Mouse (Mus musculus) stomach, embryonic 16.5 days (tissue): ENCODE data around the gene Gm16253. TPM values are rescaled to one million over a fixed set of nuclear protein-coding genes. Genes with fewer than 3 reads are reported as not detected.

ENCODE experiments used
- ATAC-seq: fragments of 200-750 bp; cut with Nextera tagmentation; 2 replicates; pipeline ENCODE4 v1.8.0; 2017; ENCODE audit warnings: moderate number of reproducible peaks, moderate TSS enrichment; ENCODE audit not compliant: insufficient read depth, low FRiP score
- H3K27ac ChIP-seq: fragments of 300-500 bp; sonication (generic); 2 replicates; pipeline ENCODE4 v1.5.1; 2014; ENCODE audit warnings: low read length
- H3K27me3 ChIP-seq: fragments of 300-500 bp; sonication (generic); 2 replicates; pipeline ENCODE4 v1.6.1; 2014; ENCODE audit warnings: low read length, control low read depth, mixed read lengths; ENCODE audit not compliant: control insufficient read depth, insufficient read depth
- H3K36me3 ChIP-seq: fragments of 300-500 bp; sonication (generic); 2 replicates; pipeline ENCODE4 v1.6.1; 2014; ENCODE audit warnings: low read length; ENCODE audit not compliant: control insufficient read depth, insufficient read depth
- H3K4me1 ChIP-seq: fragments of 300-500 bp; sonication (generic); 2 replicates; pipeline ENCODE4 v1.6.1; 2014; ENCODE audit warnings: low read length, control low read depth, mixed read lengths; ENCODE audit not compliant: control insufficient read depth, insufficient read depth
- H3K4me2 ChIP-seq: fragments of 300-500 bp; sonication (generic); 2 replicates; pipeline ENCODE4 v1.6.1; 2014; ENCODE audit warnings: low read depth, low read length, mixed read lengths
- H3K4me3 ChIP-seq: fragments of 300-500 bp; sonication (generic); replicated peaks from 2 replicates; pipeline ENCODE4 v1.5.1; 2014; ENCODE audit warnings: mild to moderate bottlenecking, low read length
- H3K9ac ChIP-seq: fragments of 300-500 bp; sonication (generic); 2 replicates; pipeline ENCODE4 v1.6.1; 2014; ENCODE audit warnings: low read length
- H3K9me3 ChIP-seq: fragments of 300-500 bp; sonication (generic); replicated peaks from 2 replicates; pipeline ENCODE4 v1.6.1; 2016; ENCODE audit warnings: low read length, control low read depth; ENCODE audit not compliant: control insufficient read depth
- WGBS: fragments of 180-500 bp; shearing (Covaris S2); extraction: QIAGEN DNeasy Blood & Tissue Kit; methylation state at CpG from one replicate; pipeline ENCODE4 v1.1.7; 2014; 5-methylcytosine and 5-hydroxymethylcytosine counted together
- polyA plus RNA-seq: library from polyadenylated mRNA; unstranded; fragments of >200 nt; fragmentation: Nextera tagmentation; extraction: Ambion mirVana; gene quantifications from 2 replicates; pipeline ENCODE4 v1.2.1, GENCODE M21; 2015

Gm16253 gene
- polyA plus RNA-seq, 1 experiment from 2014 or later: 0.89 TPM

DNA sequence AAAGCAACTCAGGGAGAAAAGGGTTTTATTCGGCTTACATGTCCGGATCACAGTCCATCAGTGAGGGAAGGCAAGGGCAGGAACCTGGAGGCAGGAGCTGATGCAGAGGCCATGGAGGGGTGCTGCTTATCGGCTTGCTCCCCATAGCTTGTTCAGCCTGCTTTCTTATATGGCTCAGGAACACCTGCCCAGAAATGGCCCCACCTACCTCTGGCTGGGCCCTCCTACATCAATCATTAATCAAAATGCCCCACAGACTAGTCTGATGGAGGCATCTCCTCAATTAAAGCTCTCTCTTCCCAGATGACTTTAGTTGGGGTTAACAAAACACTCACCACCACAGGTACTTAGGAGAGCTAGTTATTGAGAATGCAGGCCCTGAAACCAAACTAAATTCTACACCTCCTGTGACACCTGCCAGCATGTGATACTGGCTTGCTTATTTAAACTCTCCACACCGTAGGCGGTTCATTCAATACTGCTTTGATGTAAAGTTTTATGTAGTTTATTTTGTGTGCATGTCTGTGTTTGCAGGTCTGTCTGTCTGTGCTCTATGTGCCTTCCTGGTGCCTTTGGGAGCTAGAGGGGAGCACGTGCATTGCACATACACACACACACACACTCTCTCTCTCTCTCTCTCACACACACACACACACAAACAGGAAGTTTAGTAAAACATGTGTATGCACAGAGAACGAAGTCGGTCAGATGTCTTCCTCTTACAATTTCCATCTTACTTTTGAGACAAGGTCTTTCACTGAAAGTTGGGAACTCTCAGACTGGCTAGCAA, 9.9 kb upstream of the Gm16253 start:
- Histone ChIP-seq H3K4me2 (no peak overlapping the region), H3K27ac (peak overlapping the region; percentile 46), H3K4me3 (no peak overlapping the region), H3K4me1 (peaks cover 29% of the 10 kb centered on the region), H3K27me3 (no peaks in the 10 kb centered on the region), H3K9me3 (no peaks in the 10 kb centered on the region), H3K9ac (no peak overlapping the region), H3K36me3 (no peaks in the 10 kb centered on the region)
- ATAC-seq: no peak
- 74% methylated on average over 8 of the region's 8 CpGs for WGBS

- Histone ChIP-seq H3K27ac (no peak overlapping the region), H3K36me3 (no peaks in the 10 kb centered on the region), H3K27me3 (no peaks in the 10 kb centered on the region), H3K9me3 (no peaks in the 10 kb centered on the region), H3K4me3 (no peak overlapping the region), H3K4me2 (no peak overlapping the region), H3K9ac (no peak overlapping the region), H3K4me1 (peaks cover 19% of the 10 kb centered on the region)
- 74% methylated on average over 8 of the region's 8 CpGs for WGBS
- no peak for ATAC-seq
Measured at GRCm38 (mm10) chr3:96568605-96569004, 8.2 kb upstream of the Gm16253 start.

GRCm38 (mm10) chr3:96569506-96569905, 7.3 kb upstream of the Gm16253 start:
- Histone ChIP-seq H3K4me3 (no peak overlapping the region), H3K27me3 (no peaks in the 10 kb centered on the region), H3K27ac (no peak overlapping the region), H3K4me2 (no peak overlapping the region), H3K4me1 (peaks cover 10% of the 10 kb centered on the region), H3K9me3 (no peaks in the 10 kb centered on the region), H3K9ac (no peak overlapping the region), H3K36me3 (no peaks in the 10 kb centered on the region)
- WGBS: 92% methylated on average over 13 of the region's 13 CpGs
- no peak for ATAC-seq

GRCm38 (mm10) chr3:96569966-96570605, 6.7 kb upstream of the Gm16253 start:
- no peaks in the 10 kb centered on the region for H3K27me3 ChIP-seq
- no peaks in the 10 kb centered on the region for H3K36me3 ChIP-seq
- no peaks in the 10 kb centered on the region for H3K9me3 ChIP-seq
- 0 out of 2 replicates have a peak overlapping the region, but pooled peaks have one; percentile 25 for H3K27ac ChIP-seq
- no peak overlapping the region for H3K4me3 ChIP-seq
- H3K9ac ChIP-seq: no peak overlapping the region
- no peak for ATAC-seq
- 75% methylated on average over 11 of the region's 11 CpGs for WGBS
- H3K4me2 ChIP-seq: no peak overlapping the region
- H3K4me1 ChIP-seq: peaks cover 7% of the 10 kb centered on the region; the same call in 1 of the 2 replicates

DNA sequence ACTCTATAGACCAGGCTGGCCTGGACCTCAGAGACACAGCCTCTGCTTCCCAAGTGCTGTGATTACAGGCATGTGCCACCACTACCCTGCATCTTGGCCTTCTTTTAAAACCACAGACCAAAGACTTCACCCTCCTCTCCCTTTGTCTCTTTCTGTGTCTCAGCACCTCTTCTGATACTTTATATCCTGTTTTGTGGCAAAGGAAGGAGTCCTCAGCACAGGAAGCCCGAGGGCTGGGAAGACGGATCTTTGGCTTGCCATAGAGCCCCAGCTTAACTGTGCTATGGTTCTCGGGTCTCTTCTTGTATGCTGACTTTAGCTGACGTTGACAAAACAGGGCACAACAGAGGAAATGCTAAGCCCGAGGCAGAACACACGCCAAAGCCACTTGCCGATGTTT, 6.1 kb upstream of the Gm16253 start:
- no peak overlapping the region for H3K9ac ChIP-seq
- 60% methylated on average over 7 of the region's 7 CpGs for WGBS

DNA sequence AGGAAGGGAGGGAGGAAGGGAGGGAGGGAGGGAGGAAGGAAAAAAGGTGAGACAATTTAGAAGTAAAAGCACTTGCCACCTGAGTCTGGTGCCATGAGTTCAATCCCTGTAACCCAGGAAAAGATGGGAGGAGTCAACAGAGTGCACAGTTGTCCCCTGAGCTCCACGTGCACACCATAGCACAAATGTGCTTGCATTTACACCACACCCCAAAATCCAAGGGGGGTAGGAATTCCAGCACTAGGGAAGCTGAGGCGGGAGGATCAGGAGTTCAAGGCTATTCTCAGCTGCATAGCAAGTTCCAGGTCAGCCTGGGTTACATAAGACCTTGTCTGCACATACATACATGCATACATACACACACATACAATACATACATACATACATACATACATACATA, 5.4 kb upstream of the Gm16253 start:
- Histone ChIP-seq H3K4me3 (no peak overlapping the region), H3K27me3 (no peaks in the 10 kb centered on the region), H3K27ac (no peak overlapping the region; the same call in 1 of the 2 replicates), H3K9me3 (no peaks in the 10 kb centered on the region), H3K36me3 (no peaks in the 10 kb centered on the region), H3K4me1 (peaks cover 11% of the 10 kb centered on the region), H3K4me2 (no peak overlapping the region), H3K9ac (no peak overlapping the region)
- no peak for ATAC-seq
- WGBS: 66% methylated on average over 2 of the region's 2 CpGs

More for the DNA sequence above, 6.1 kb upstream of the Gm16253 start:
- peak overlapping the region; percentile 25; the same call in 1 of the 2 replicates for H3K27ac ChIP-seq
- H3K4me1 ChIP-seq: peaks cover 8% of the 10 kb centered on the region
- no peak for ATAC-seq
- no peak overlapping the region for H3K4me2 ChIP-seq
- H3K4me3 ChIP-seq: no peak overlapping the region
- H3K36me3 ChIP-seq: no peaks in the 10 kb centered on the region
- H3K9me3 ChIP-seq: no peaks in the 10 kb centered on the region
- no peaks in the 10 kb centered on the region for H3K27me3 ChIP-seq

DNA sequence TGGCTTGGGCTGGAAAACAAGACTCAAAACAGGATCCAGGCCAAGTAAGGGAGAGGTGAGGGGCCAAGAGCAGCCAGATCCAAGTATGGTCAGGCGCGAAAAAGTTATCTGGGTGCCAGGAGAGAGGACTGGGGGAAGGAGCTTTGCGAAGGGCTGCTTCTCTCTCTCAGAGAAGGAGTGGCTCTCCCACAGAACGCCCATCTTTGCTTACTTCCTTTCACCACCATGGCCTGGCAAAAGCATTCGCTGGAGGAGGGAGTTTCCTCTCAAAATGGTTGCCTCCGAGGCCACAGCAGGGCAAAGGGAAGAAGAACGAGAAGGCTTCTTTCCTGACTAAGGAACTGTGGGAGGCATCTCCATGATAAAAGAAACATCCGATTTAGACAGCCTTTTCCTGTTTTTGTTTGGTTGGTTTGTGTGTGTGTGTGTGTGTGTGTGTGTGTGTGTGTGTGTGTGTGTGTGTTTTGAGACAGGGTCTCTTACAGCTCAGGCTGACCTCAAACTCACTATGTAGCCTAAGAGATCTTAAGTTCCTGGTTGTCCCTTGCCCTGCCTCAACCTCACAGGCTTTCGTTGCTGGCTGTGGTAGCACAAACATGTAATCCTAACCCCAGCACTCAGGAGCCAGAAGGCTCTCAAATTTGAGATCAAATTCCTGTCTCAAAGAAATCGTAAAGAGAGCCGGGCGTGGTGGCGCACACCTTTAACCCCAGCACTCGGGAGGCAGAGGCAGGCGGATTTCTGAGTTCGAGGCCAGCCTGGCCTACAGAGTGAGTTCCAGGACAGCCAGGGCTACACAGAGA, 4.7 kb upstream of the Gm16253 start:
- Histone ChIP-seq H3K27ac (peak overlapping the region; percentile 28), H3K4me1 (peaks cover 14% of the 10 kb centered on the region), H3K36me3 (no peaks in the 10 kb centered on the region), H3K27me3 (no peaks in the 10 kb centered on the region), H3K9me3 (no peaks in the 10 kb centered on the region), H3K9ac (no peak overlapping the region), H3K4me3 (no peak overlapping the region), H3K4me2 (no peak overlapping the region)
- 72% methylated on average over 16 of the region's 16 CpGs for WGBS
- ATAC-seq: no peak

DNA sequence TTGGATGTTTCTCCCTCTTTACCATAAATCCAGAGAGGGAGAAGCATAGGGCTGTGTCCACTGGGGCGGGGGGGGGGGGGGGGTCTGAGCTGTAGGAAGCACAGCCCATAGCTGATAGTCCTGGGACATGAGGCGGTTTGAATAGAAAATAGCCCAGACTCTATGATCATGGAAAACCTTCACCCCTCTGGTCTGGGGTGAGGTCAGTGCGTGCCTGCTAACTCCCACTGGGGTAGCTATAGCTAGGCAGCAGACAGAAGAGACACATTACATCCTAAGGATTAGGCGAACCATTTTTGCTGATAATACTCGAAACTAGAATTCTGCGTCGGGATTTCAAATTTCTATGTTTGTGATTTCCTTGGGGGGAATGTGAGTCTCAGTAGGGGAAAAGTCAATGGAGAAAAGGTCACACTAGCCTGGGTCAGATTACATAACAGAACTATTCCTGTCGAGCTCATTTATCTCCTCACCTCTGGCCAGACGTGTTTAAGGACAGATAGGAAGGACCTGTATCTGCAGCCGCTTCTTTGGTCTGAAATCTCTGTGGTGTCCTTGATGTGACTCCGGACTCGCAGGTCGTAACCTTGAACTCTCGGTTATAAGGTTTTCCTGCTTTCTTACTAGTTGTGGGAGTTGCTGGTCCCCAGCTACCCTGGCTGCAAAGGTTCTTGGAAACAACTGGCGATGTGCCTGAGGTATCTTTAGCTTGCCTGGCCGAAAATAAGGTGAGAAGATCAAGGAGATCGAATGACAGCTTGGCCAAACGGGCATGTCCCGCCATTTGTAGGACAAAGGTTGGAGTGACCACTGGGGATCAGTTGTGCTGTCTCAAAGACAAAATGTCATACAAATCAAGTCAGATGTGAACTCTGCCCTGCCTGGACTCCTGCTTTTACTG, 2.9 kb upstream of the Gm16253 start:
- Histone ChIP-seq H3K27ac (peak overlapping the region; percentile 6; the same call in 1 of the 2 replicates), H3K4me3 (no peak overlapping the region), H3K9me3 (no peaks in the 10 kb centered on the region), H3K27me3 (no peaks in the 10 kb centered on the region), H3K36me3 (no peaks in the 10 kb centered on the region), H3K4me2 (no peak overlapping the region), H3K4me1 (peaks cover 22% of the 10 kb centered on the region), H3K9ac (no peak overlapping the region)
- ATAC-seq: no peak
- WGBS: 68% methylated on average over 18 of the region's 19 CpGs
